Mouse (Mus musculus) testis, adult 2 months (tissue): Measurements from ENCODE around the gene Sema4a. TPM values are rescaled to one million over a fixed set of nuclear protein-coding genes. Genes with fewer than 3 reads are reported as not detected.
A peak's percentile ranks its signal among the peaks of the same experiment; 100 is the strongest.

Experiments
- H3K27ac ChIP-seq: fragments of 200-500 bp; 2 replicates; pipeline ENCODE4 v1.5.1; 2012; ENCODE audit warnings: low read depth, low read length; ENCODE audit not compliant: control insufficient read depth, insufficient read depth
- H3K27me3 ChIP-seq: fragments of 200-500 bp; 2 replicates; pipeline ENCODE4 v1.6.1; 2012; ENCODE audit warnings: mild to moderate bottlenecking, low read length, moderate library complexity; ENCODE audit not compliant: control insufficient read depth, insufficient read depth
- H3K36me3 ChIP-seq: fragments of 200-500 bp; 2 replicates; pipeline ENCODE4 v1.6.1; 2012; ENCODE audit warnings: mild to moderate bottlenecking, low read length; ENCODE audit not compliant: control insufficient read depth, insufficient read depth
- H3K4me1 ChIP-seq: fragments of 200-500 bp; 2 replicates; pipeline ENCODE4 v1.6.1; 2012; ENCODE audit warnings: low read length; ENCODE audit not compliant: control insufficient read depth, insufficient read depth
- H3K4me3 ChIP-seq: fragments of 200-500 bp; 2 replicates; pipeline ENCODE4 v1.5.1; 2012; ENCODE audit warnings: low read depth, mild to moderate bottlenecking, low read length, moderate library complexity, mixed read lengths; ENCODE audit not compliant: control insufficient read depth
- CTCF ChIP-seq: fragments of 200-500 bp; IDR thresholded peaks from 2 replicates; pipeline ENCODE4 v1.5.1; 2012; ENCODE audit warnings: low read depth, mild to moderate bottlenecking, inconsistent platforms, low read length, moderate library complexity; ENCODE audit not compliant: control insufficient read depth, insufficient read depth, insufficient replicate concordance
- POLR2A ChIP-seq: fragments of 200-500 bp; IDR thresholded peaks from 2 replicates; pipeline ENCODE4 v1.6.1; 2012; ENCODE audit warnings: low read depth, mild to moderate bottlenecking, inconsistent platforms, low read length, moderate library complexity; ENCODE audit not compliant: control insufficient read depth
- polyA plus RNA-seq: library from polyadenylated mRNA; depleted of rRNA; stranded (reverse); fragments of >200 nt; gene quantifications from 2 replicates; pipeline ENCODE4 v1.2.3, GENCODE M21; 2012

Gene Sema4a
- polyA plus RNA-seq, 1 experiment: 58.9 TPM

GRCm38 (mm10) chr3:88484597-88485316 lies 23.8 kb upstream of the Sema4a start:
- Histone ChIP-seq H3K27me3 (no peaks in the 10 kb centered on the region), H3K27ac (no peak overlapping the region), H3K36me3 (no peaks in the 10 kb centered on the region), H3K4me3 (peak overlapping the region; percentile 15), H3K4me1 (no peaks in the 10 kb centered on the region; the same call in 1 of the 2 replicates)
- TF ChIP-seq CTCF: no peak
- no peak for TF ChIP-seq POLR2A

GRCm38 (mm10) chr3:88483621-88484020 lies 22.6 kb upstream of the Sema4a start:
- TF ChIP-seq CTCF: peak; percentile 92
- TF ChIP-seq POLR2A: no peak
- H3K36me3 ChIP-seq: no peaks in the 10 kb centered on the region
- H3K27me3 ChIP-seq: no peaks in the 10 kb centered on the region
- H3K4me1 ChIP-seq: no peaks in the 10 kb centered on the region; the same call in 1 of the 2 replicates
- no peak overlapping the region for H3K27ac ChIP-seq
- no peak overlapping the region for H3K4me3 ChIP-seq

GRCm38 (mm10) chr3:88483141-88483540 lies 22.2 kb upstream of the Sema4a start:
- no peak overlapping the region for H3K27ac ChIP-seq
- H3K4me1 ChIP-seq: no peaks in the 10 kb centered on the region; the same call in 1 of the 2 replicates
- H3K36me3 ChIP-seq: no peaks in the 10 kb centered on the region
- H3K4me3 ChIP-seq: no peak overlapping the region
- no peaks in the 10 kb centered on the region for H3K27me3 ChIP-seq
- TF ChIP-seq CTCF (no peak), POLR2A (no peak)

GRCm38 (mm10) chr3:88482336-88482735 lies 21.4 kb upstream of the Sema4a start:
- no peaks in the 10 kb centered on the region for H3K27me3 ChIP-seq
- H3K4me1 ChIP-seq: peaks cover 2% of the 10 kb centered on the region
- TF ChIP-seq POLR2A: no peak
- TF ChIP-seq CTCF: no peak
- no peaks in the 10 kb centered on the region for H3K36me3 ChIP-seq
- no peak overlapping the region for H3K27ac ChIP-seq
- no peak overlapping the region for H3K4me3 ChIP-seq

GRCm38 (mm10) chr3:88481372-88482040 lies 20.5 kb upstream of the Sema4a start:
- H3K27ac ChIP-seq: no peak overlapping the region
- no peaks in the 10 kb centered on the region for H3K27me3 ChIP-seq
- H3K4me1 ChIP-seq: peaks cover 2% of the 10 kb centered on the region
- H3K36me3 ChIP-seq: no peaks in the 10 kb centered on the region
- H3K4me3 ChIP-seq: no peak overlapping the region
- no peak for TF ChIP-seq CTCF
- TF ChIP-seq POLR2A: no peak

GRCm38 (mm10) chr3:88480679-88481078 lies 19.7 kb upstream of the Sema4a start:
- H3K27me3 ChIP-seq: no peaks in the 10 kb centered on the region

GRCm38 (mm10) chr3:88479828-88480227 lies 18.8 kb upstream of the Sema4a start:
- H3K27ac ChIP-seq: no peak overlapping the region
- no peak overlapping the region for H3K4me3 ChIP-seq
- H3K36me3 ChIP-seq: no peaks in the 10 kb centered on the region
- no peak for TF ChIP-seq CTCF
- no peak for TF ChIP-seq POLR2A
- peaks cover 2% of the 10 kb centered on the region for H3K4me1 ChIP-seq
- H3K27me3 ChIP-seq: no peaks in the 10 kb centered on the region

More at GRCm38 (mm10) chr3:88480679-88481078, 19.7 kb upstream of the Sema4a start:
- Histone ChIP-seq H3K4me3 (no peak overlapping the region), H3K4me1 (peaks cover 2% of the 10 kb centered on the region), H3K27ac (no peak overlapping the region), H3K36me3 (no peaks in the 10 kb centered on the region)
- TF ChIP-seq CTCF (no peak), POLR2A (no peak)
